Mouse (Mus musculus) kidney, postnatal 4 days (tissue): ENCODE data around the gene Cds1.

ENCODE experiments used
- DNase-seq, 2 experiments: peaks; one replicate each; pipeline ENCODE4 v3.0.0; 2021; ENCODE audit warnings: mixed read lengths in 2 of 2

Gene Cds1

GRCm38 (mm10) chr5:101764554-101765347 is at the start of gene Cds1:
Cds1 (plus strand) TSS chr5:101765130.
- DNase-seq: peak; percentile 84 to 90

- no peak for DNase-seq
These were observed 40.7 kb upstream of the Cds1 start for GRCm38 (mm10) chr5:101724216-101724615.

- DNase-seq: no peak
These were observed 40.2 kb upstream of the Cds1 start for GRCm38 (mm10) chr5:101724756-101725155.

- DNase-seq: no peak
These were observed 39.2 kb upstream of the Cds1 start for GRCm38 (mm10) chr5:101725703-101726102.

- peak in 1 of 2 experiments; percentile 10 for DNase-seq
These were observed 38.6 kb upstream of the Cds1 start for GRCm38 (mm10) chr5:101726371-101726770.

GRCm38 (mm10) chr5:101728304-101728905 is 36.5 kb upstream of the Cds1 start:
- peak; percentile 41 to 61 for DNase-seq

- DNase-seq: no peak
These were observed 27.6 kb upstream of the Cds1 start for GRCm38 (mm10) chr5:101737341-101737740.

- no peak for DNase-seq
These were observed 24.3 kb upstream of the Cds1 start for GRCm38 (mm10) chr5:101740471-101741223.

- no peak for DNase-seq
These were observed 23.7 kb upstream of the Cds1 start for GRCm38 (mm10) chr5:101741224-101741591.

GRCm38 (mm10) chr5:101742014-101742413 is 22.9 kb upstream of the Cds1 start:
- no peak for DNase-seq

- no peak for DNase-seq
These were observed 22.5 kb upstream of the Cds1 start for GRCm38 (mm10) chr5:101742425-101742824.

GRCm38 (mm10) chr5:101744886-101745285 is 20.0 kb upstream of the Cds1 start:
- DNase-seq: no peak

- no peak for DNase-seq
These were observed 11.2 kb upstream of the Cds1 start for GRCm38 (mm10) chr5:101753680-101754079.

- no peak for DNase-seq
These were observed 7.3 kb upstream of the Cds1 start for GRCm38 (mm10) chr5:101757669-101758068.

GRCm38 (mm10) chr5:101761685-101762084 is 3.2 kb upstream of the Cds1 start:
- no peak for DNase-seq

- DNase-seq: no peak
These were observed 1.4 kb upstream of the Cds1 start for GRCm38 (mm10) chr5:101763571-101763970.

- DNase-seq: peak in 1 of 2 experiments; percentile 46
These were observed 516 bp downstream of the Cds1 start for GRCm38 (mm10) chr5:101765390-101765901.

- peak in 1 of 2 experiments; percentile 19 for DNase-seq
These were observed 1.3 kb downstream of the Cds1 start for GRCm38 (mm10) chr5:101766248-101766647.

GRCm38 (mm10) chr5:101767086-101767485 is 2.2 kb downstream of the Cds1 start:
- no peak for DNase-seq

GRCm38 (mm10) chr5:101767486-101767885 is 2.6 kb downstream of the Cds1 start:
- DNase-seq: no peak

GRCm38 (mm10) chr5:101768558-101768957 is 3.6 kb downstream of the Cds1 start:
- no peak for DNase-seq

- no peak for DNase-seq
These were observed 7.7 kb downstream of the Cds1 start for GRCm38 (mm10) chr5:101772621-101773020.

GRCm38 (mm10) chr5:101775262-101775661 is 10.3 kb downstream of the Cds1 start:
- DNase-seq: no peak
